Comparison of ENCODE assay signal across 7 mouse cellular contexts in the genomic region with DNA sequence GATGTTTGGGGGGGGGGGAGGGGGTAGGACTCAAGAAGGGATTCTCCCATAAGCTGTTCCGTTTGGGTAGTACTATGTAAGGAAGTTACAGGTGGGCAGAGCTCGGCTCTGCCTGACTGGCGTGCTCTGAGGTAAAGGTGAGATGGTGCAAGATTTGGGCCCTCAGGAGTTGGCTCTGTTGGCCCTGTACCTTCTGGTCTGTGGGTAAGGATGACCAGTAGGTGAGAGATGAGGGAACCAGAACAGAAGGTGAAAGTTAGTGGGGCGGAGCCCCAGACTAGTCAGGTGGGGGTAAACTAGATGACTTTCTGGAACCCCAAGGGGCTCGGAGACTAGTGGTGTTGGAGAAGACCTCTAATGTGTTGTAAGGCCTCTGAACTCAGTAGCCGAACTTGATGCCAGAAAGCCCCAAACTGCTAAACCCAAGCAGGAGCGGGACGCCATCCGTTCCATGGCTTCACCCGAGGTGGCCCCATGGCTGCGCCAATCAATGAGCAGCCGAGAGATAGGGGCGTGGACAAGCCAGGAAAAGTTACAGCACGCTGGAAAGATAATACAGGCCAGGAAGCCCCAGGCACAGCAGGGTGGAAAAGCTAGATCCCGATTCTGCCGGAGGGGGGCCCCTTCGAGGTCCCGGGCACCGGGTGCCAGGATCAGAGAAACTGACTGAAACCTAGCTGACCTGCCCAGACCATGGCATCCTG. TPM values are rescaled to one million over a fixed set of nuclear protein-coding genes. Genes with fewer than 3 reads are reported as not detected.
A peak's percentile ranks its signal among the peaks of the same experiment; 100 is the strongest.
DNase-seq lines count a peak whose midpoint lies in the region; ATAC-seq lines count a peak whose summit lies in the region.

No protein-coding gene starts in this region.

- H3K36me3 ChIP-seq in heart, embryonic 13.5 days = peaks cover 33% of the 10 kb centered on the region
- H3K36me3 ChIP-seq in lung, embryonic 16.5 days (ENCODE audit: control insufficient read depth, insufficient read depth, low read length) = peaks cover 5% of the 10 kb centered on the region; the same call in 1 of the 2 replicates
- H3K36me3 ChIP-seq in neural tube, embryonic 15.5 days = peaks cover 17% of the 10 kb centered on the region

- peaks cover 34% of the 10 kb centered on the region for H3K4me1 ChIP-seq in heart, embryonic 13.5 days
- H3K4me1 ChIP-seq in lung, embryonic 16.5 days (replicated peaks; ENCODE audit: control insufficient read depth, insufficient read depth, low read length) = peaks cover 14% of the 10 kb centered on the region
- H3K4me1 ChIP-seq in neural tube, embryonic 15.5 days = peaks cover 19% of the 10 kb centered on the region

- ATAC-seq in erythroblast, adult 5-6 weeks (replicated peaks; ENCODE audit: low FRiP score, poor library complexity, severe bottlenecking) = peak; percentile 77
- ATAC-seq in heart, embryonic 13.5 days (ENCODE audit: extremely low read depth, insufficient number of reproducible peaks, low FRiP score, low TSS enrichment) = peak; percentile 55
- peak; percentile 81 for ATAC-seq in lung, embryonic 16.5 days (ENCODE audit: low read depth)
- peak; percentile 50; the same call in 1 of the 2 replicates for ATAC-seq in neural tube, embryonic 15.5 days (ENCODE audit: low FRiP score)

- H3K4me2 ChIP-seq in heart, embryonic 13.5 days = peak overlapping the region; percentile 95
- H3K4me2 ChIP-seq in lung, embryonic 16.5 days (ENCODE audit: low read depth, low read length) = peak overlapping the region; percentile 65
- H3K4me2 ChIP-seq in neural tube, embryonic 15.5 days = peak overlapping the region; percentile 64

- DNase-seq in adrenal gland, postnatal 25 days = peak; percentile 75
- DNase-seq in kidney, adult 9 months = peak; percentile 76
- no peak for DNase-seq in layer of hippocampus, postnatal 25 days (ENCODE audit: extremely low spot score in 1 of 2, low spot score in 1 of 2)

- 13% methylated on average over 19 of the region's 19 CpGs for WGBS in heart, embryonic 13.5 days
- WGBS in lung, embryonic 16.5 days = 16% methylated on average over 19 of the region's 19 CpGs
- WGBS in neural tube, embryonic 15.5 days = 19% methylated on average over 19 of the region's 19 CpGs

- no peaks in the 10 kb centered on the region for H3K27me3 ChIP-seq in heart, embryonic 13.5 days (replicated peaks)
- H3K27me3 ChIP-seq in lung, embryonic 16.5 days (ENCODE audit: control insufficient read depth, insufficient read depth, low read depth, low read length) = no peaks in the 10 kb centered on the region
- H3K27me3 ChIP-seq in neural tube, embryonic 15.5 days (replicated peaks) = no peaks in the 10 kb centered on the region

- peak overlapping the region; percentile 87 for H3K9ac ChIP-seq in heart, embryonic 13.5 days
- H3K9ac ChIP-seq in lung, embryonic 16.5 days (ENCODE audit: low read length) = peak overlapping the region; percentile 73
- peak overlapping the region; percentile 40; the same call in 1 of the 2 replicates for H3K9ac ChIP-seq in neural tube, embryonic 15.5 days (replicated peaks)

- peaks cover 4% of the 10 kb centered on the region; the same call in 1 of the 2 replicates for H3K9me3 ChIP-seq in heart, embryonic 13.5 days
- peaks cover 4% of the 10 kb centered on the region for H3K9me3 ChIP-seq in lung, embryonic 16.5 days (ENCODE audit: control insufficient read depth, low read length)
- no peaks in the 10 kb centered on the region for H3K9me3 ChIP-seq in neural tube, embryonic 15.5 days (replicated peaks)

- H3K4me3 ChIP-seq in heart, embryonic 13.5 days = peak overlapping the region; percentile 63
- peak overlapping the region; percentile 49 for H3K4me3 ChIP-seq in lung, embryonic 16.5 days (ENCODE audit: low read length)
- H3K4me3 ChIP-seq in neural tube, embryonic 15.5 days (replicated peaks) = peak overlapping the region; percentile 30

- H3K27ac ChIP-seq in heart, embryonic 13.5 days (replicated peaks) = peak overlapping the region; percentile 65
- no peak overlapping the region for H3K27ac ChIP-seq in lung, embryonic 16.5 days (ENCODE audit: low read length)
- H3K27ac ChIP-seq in neural tube, embryonic 15.5 days (replicated peaks) = no peak overlapping the region

RNA-seq across cellular contexts. Expression of gene Tlcd2, which starts 6.1 kb away (rescaled TPM):
- total RNA-seq in adrenal gland, postnatal 25 days (2021) = 16.2 and 16.8 TPM in 2 replicates
- total RNA-seq in erythroblast, adult 5-6 weeks (2015; ENCODE audit: low replicate concordance) = 1.5 and 3.7 TPM in 2 replicates
- 1.3 and 5.5 TPM in 2 replicates for total RNA-seq in erythroblast, adult 5-6 weeks (2017; ENCODE audit: low replicate concordance)
- 11.4 and 13.5 TPM in 2 replicates for polyA plus RNA-seq in heart, embryonic 13.5 days (2015; fragmentation: Nextera tagmentation; extraction: Ambion mirVana)
- polyA plus RNA-seq in lung, embryonic 16.5 days (2015; fragmentation: Nextera tagmentation; extraction: Ambion mirVana) = 16.7 and 17.1 TPM in 2 replicates
- polyA plus RNA-seq in neural tube, embryonic 15.5 days (2015; fragmentation: Nextera tagmentation; extraction: Ambion mirVana) = 2.4 and 8.5 TPM in 2 replicates
- total RNA-seq in layer of hippocampus, postnatal 25 days (2021) = under 1 TPM; 0.59 to 0.87 TPM

RNA-seq across cellular contexts. Expression of gene Wdr81, which starts 13.1 kb away (rescaled TPM):
- 21.9 and 23.5 TPM in 2 replicates for total RNA-seq in adrenal gland, postnatal 25 days (2021)
- 22.6 and 24.8 TPM in 2 replicates for total RNA-seq in erythroblast, adult 5-6 weeks (2015; ENCODE audit: low replicate concordance)
- 27.3 and 28.2 TPM in 2 replicates for total RNA-seq in erythroblast, adult 5-6 weeks (2017; ENCODE audit: low replicate concordance)
- polyA plus RNA-seq in heart, embryonic 13.5 days (2015; fragmentation: Nextera tagmentation; extraction: Ambion mirVana) = 3.7 and 3.8 TPM in 2 replicates
- 5.3 and 5.9 TPM in 2 replicates for polyA plus RNA-seq in lung, embryonic 16.5 days (2015; fragmentation: Nextera tagmentation; extraction: Ambion mirVana)
- polyA plus RNA-seq in neural tube, embryonic 15.5 days (2015; fragmentation: Nextera tagmentation; extraction: Ambion mirVana) = 6.3 and 6.6 TPM in 2 replicates
- 10 to 100 TPM; 21.9 to 22.7 TPM for total RNA-seq in layer of hippocampus, postnatal 25 days (2021)

RNA-seq across cellular contexts. Expression of gene Prpf8, which starts 19.0 kb away (rescaled TPM):
- total RNA-seq in adrenal gland, postnatal 25 days (2021) = 147 and 166 TPM in 2 replicates
- 42.3 and 43.5 TPM in 2 replicates for total RNA-seq in erythroblast, adult 5-6 weeks (2015; ENCODE audit: low replicate concordance)
- total RNA-seq in erythroblast, adult 5-6 weeks (2017; ENCODE audit: low replicate concordance) = 26.5 and 27.0 TPM in 2 replicates
- 31.6 and 32.1 TPM in 2 replicates for polyA plus RNA-seq in heart, embryonic 13.5 days (2015; fragmentation: Nextera tagmentation; extraction: Ambion mirVana)
- 46.0 and 47.6 TPM in 2 replicates for polyA plus RNA-seq in lung, embryonic 16.5 days (2015; fragmentation: Nextera tagmentation; extraction: Ambion mirVana)
- 43.9 and 44.3 TPM in 2 replicates for polyA plus RNA-seq in neural tube, embryonic 15.5 days (2015; fragmentation: Nextera tagmentation; extraction: Ambion mirVana)
- total RNA-seq in layer of hippocampus, postnatal 25 days (2021) = 100 to 1,000 TPM; 125 to 129 TPM

RNA-seq across cellular contexts. Expression of gene Serpinf2, which starts 28.3 kb away (rescaled TPM):
- 7.7 TPM in 1 of 2 replicates, not detected in the other for total RNA-seq in adrenal gland, postnatal 25 days (2021)
- 4.6 TPM in 1 of 2 replicates, not detected in the other for total RNA-seq in erythroblast, adult 5-6 weeks (2015; ENCODE audit: low replicate concordance)
- total RNA-seq in erythroblast, adult 5-6 weeks (2017; ENCODE audit: low replicate concordance) = 0.70 and 0.94 TPM in 2 replicates
- 1.5 and 14.5 TPM in 2 replicates for polyA plus RNA-seq in heart, embryonic 13.5 days (2015; fragmentation: Nextera tagmentation; extraction: Ambion mirVana)
- 0.95 and 9.2 TPM in 2 replicates for polyA plus RNA-seq in lung, embryonic 16.5 days (2015; fragmentation: Nextera tagmentation; extraction: Ambion mirVana)
- 0.33 and 1.6 TPM in 2 replicates for polyA plus RNA-seq in neural tube, embryonic 15.5 days (2015; fragmentation: Nextera tagmentation; extraction: Ambion mirVana)
- total RNA-seq in layer of hippocampus, postnatal 25 days (2021) = under 1 TPM; 0.39 to 0.59 TPM

RNA-seq across cellular contexts. Expression of gene Rilp, which starts 42.2 kb away (rescaled TPM):
- total RNA-seq in adrenal gland, postnatal 25 days (2021) = 12.7 and 14.6 TPM in 2 replicates
- total RNA-seq in erythroblast, adult 5-6 weeks (2015; ENCODE audit: low replicate concordance) = not detected in 2 replicates
- not detected in 2 replicates for total RNA-seq in erythroblast, adult 5-6 weeks (2017; ENCODE audit: low replicate concordance)
- 3.4 TPM in 2 replicates for polyA plus RNA-seq in heart, embryonic 13.5 days (2015; fragmentation: Nextera tagmentation; extraction: Ambion mirVana)
- 0.83 and 0.89 TPM in 2 replicates for polyA plus RNA-seq in lung, embryonic 16.5 days (2015; fragmentation: Nextera tagmentation; extraction: Ambion mirVana)
- 2.8 and 3.1 TPM in 2 replicates for polyA plus RNA-seq in neural tube, embryonic 15.5 days (2015; fragmentation: Nextera tagmentation; extraction: Ambion mirVana)
- 1 to 10 TPM; 1.7 to 3.1 TPM for total RNA-seq in layer of hippocampus, postnatal 25 days (2021)

Comparison
In these comparisons a context has a peak if more than half of its experiments do, and no peak if none do; other contexts are left out.
1. DNase-seq: peak in adrenal gland, postnatal 25 days (single experiment) and kidney, adult 9 months (single experiment); none in layer of hippocampus, postnatal 25 days (0 of 2).
2. Peak in every context shown above with its lines, with median percentiles within 50 percentile points of each other: ATAC-seq, H3K4me2 ChIP-seq, H3K4me3 ChIP-seq and H3K9ac ChIP-seq.